Mouse (Mus musculus) frontal cortex, postnatal 14 days (tissue): ENCODE results near the gene Fbxl8.
"Not testable (repeated sequence)": the region's sequence is repeated elsewhere in the genome, so short reads cannot be mapped to it uniquely, and the experiment has no call there.

Source experiments
- DNase-seq, 2 experiments: peaks; one replicate each; pipeline ENCODE4 v3.0.0; 2022; ENCODE audit warnings: low spot score in 2 of 2

The Fbxl8 gene

DNA sequence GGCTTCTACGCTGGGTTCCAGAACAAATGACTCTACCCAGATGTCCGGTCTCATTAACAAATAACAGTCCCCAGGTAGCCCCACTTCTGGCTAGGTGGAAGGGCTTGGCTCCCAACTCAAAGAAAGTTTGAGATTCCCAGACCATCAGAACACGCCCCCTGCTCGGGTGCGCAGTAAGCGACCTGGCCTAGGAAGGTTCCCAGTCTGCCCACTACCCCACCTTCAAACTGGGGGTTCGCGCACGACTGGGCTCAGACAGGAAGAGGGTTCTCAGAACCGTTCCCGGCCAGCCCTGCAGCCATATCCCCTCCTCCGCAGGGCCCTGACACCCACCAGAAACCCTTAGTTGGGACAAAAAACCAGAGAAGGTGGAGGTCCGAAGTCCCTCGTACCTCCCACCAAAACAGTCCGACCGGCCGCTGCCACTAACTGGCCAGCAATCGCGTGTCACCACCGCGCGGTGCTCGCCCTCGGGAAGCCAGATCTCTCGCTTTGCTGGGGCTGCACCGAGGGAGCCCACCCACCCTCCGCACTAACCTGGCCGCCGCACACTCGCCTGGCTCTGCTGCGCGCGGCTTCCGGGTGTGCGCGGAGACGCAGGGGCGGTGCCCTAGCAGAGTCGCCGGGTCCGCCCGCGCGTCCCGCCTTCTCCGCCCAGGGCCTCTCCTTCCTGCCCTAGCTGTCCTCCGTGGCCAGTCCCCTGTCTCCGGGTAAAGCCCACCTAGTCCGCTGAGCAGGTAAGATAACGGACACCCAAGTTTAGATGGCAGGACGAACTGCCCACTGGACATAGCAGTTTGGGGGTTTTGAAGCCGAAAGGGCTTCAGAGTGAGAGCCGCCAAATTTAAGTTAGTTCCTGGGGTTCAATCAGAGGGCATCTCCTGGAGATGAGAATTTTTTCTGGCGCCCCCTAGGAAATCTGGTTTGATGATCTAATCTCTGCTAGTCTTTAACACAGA, at the start of gene Fbxl8, which contains the start of gene Tradd:
Fbxl8 (plus strand) TSS at position 625 of the 959 bp plus-strand sequence.
Tradd (minus strand) TSS at position 586 of the 959 bp plus-strand sequence.
- DNase-seq: no peak

DNA sequence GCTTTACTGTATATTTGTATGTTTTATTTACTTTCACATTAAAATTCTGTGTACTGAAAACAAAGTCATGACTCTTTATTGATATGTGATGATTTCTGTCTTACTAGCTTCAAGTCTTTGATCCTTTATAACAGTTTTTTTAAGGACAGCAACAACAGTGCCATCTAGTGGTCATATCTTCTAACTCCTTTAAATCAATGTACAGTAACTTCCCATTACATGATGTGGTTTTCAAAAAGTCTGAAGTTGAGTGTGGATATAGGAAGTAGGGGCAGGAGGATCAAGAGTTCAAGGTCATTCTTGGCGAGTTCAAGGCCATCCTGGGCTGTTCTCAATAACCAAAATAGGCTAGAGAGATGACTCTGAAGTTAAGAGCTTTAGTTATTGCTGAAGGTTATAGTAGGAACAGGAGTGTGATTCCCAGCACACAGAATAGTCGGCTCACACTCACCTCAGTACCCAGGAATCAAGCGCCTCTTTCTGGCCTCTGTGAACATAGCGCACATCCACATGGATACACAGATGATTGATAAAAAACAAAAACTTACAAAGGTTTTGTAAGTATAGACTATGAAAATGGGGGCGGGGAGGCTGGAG, 46.4 kb upstream of the Fbxl8 start:
- DNase-seq: no peak

DNA sequence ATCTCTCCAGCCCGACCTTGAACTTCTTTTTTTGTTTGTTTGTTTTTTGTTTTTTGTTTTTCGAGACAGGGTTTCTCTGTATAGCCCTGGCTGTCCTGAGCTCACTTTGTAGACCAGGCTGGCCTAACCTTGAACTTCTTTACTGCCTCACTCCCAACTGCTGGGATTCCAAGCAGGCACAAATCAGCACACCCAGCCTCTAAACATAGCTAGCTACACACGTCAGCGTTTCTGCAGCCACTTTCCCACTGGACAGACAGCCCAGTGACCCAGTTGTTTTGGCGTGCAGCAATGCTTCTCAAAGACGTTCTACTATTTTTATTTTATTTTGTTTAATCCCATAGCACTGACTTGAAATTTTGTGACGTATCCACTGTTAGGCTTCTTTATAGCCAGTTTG, 40.6 kb upstream of the Fbxl8 start:
- DNase-seq: no peak

DNA sequence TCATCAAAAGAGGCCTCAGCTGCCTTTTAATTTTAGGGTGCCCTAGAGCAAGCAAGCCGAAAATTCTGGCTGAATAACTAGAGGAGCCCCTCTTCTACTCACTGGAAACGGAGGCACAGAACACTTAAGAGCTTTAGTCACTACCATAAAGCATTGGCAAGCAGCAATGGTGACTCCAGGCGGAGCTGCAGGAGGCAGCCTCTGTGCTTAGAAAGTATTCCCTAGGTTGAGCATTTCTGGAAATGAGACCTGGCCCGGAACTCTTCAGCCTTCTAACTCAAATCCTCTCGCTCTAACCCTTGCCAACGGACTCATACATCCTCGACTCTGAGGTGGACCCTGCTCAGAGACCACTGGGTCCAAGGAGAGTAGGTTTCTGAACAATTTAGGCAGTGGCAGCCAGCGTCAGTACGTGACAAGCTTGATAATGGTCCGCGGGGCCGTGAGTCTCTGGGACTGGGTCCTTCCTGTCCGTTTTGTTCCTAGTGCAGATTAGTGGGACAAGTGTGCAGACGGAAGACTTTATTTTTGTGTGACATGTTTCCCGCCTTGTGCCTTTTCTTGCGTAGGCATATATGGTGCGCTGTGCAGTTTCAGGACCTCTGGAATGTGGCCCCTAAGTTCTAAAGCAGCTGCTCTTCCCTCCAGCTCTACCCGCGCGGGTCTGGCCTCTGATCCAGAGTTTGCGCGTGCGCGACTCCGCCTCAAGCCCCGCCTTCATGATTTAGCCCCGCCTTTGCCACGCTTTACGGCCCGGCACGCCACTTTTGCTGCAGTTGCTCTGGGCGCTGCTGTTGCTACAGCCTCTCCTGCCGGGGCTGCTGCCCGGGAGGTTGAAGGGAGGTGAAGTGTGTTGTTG, 39.8 kb upstream of the Fbxl8 start, which contains the start of gene D230025D16Rik:
D230025D16Rik (plus strand) TSS at position 733 of the 859 bp plus-strand sequence.
- DNase-seq: peak; percentile 89 to 92

GRCm38 (mm10) chr8:105225272-105225593, 39.2 kb upstream of the Fbxl8 start:
- no peak for DNase-seq

DNA sequence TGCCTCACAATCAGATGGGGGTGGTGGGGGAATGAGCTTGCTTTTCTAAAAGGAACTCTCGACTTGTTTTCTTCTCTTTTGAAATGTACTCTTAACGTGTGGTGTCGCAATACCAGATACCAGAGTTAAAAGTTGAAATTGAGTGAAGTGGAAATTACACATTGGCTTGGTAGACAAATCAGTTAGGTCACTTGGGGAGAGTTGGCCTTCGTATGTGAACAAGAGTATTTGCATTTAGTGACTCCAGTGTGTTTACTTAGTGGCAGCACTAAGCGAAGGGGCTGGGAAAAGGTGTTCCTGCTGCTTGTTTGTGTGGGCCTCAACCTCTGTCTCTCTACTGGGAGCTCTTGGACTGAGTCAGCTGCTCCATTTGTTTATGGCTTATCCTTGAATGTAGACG, 38.5 kb upstream of the Fbxl8 start:
- no peak for DNase-seq

GRCm38 (mm10) chr8:105231503-105232320, 32.7 kb upstream of the Fbxl8 start:
- no peak for DNase-seq

DNA sequence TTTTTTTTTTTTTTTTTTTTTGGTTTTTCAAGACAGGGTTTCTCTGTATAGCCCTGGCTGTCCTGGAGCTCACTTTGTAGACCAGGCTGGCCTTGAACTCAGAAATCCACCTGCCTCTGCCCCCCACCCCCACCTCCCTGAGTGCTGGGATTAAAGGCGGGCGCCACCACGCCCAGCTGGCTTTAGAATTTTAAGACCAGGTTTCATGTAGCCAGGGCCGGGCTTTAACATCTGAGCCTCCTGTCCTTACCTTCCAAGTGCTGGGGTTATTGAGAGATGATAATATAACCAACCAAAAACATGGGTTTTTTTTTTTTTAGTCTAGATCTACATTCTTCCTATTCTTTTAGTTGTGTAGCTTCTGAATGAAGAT, 32.1 kb upstream of the Fbxl8 start:
- DNase-seq: not testable (repeated sequence)

- DNase-seq: no peak
Observed at GRCm38 (mm10) chr8:105233126-105233935, 31.1 kb upstream of the Fbxl8 start.

DNA sequence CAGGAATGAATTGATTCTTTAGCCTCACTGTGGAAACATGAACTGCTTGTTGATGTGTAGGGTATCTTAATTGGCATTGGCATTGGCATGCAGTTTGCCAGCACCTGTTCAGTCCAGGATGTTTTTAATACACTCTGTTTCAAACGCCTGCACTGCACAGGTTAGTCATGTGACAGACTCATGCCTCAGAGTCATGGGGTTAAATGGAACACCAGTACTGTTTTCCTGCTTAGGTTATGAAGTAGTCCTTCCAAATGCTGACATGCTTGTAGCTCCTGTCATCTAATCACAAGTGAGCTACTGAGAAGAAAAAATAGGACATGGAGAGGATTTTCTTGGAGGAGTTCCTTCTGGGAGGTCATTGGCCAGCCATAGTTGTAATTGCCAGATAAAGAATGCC, 29.2 kb upstream of the Fbxl8 start:
- DNase-seq: no peak

DNA sequence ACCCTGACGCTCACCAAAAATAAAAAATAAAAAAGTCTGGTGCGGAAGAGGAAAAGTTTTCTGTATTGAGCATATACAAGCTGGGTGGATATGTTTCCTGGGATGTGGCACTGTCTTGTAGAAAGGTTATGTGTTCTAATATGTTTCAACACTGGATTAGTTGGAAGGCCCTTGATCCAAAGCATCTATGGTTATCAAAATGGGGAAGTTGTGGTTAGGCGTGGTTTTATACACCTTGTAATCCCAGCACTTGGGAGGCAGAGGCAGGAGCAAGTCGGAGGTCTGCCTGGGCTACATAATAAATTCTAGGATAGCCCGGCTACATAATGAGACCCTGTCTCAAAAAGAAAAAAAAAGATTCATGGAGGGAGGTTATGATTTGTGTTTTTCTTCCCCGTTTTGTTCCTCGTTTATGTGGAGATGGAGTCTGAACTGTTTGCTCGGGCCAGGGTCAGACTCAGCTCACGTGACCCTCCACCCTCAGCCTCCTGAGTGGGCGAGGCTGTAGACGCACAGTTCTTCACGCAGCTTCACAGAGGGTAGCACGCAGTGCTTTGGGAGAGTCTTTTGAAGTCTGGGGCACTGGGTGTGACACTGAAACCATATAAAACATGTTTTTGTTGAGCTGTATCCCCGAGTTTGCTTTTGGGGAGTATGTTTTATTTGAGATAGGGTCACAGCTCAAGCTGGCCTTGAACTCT, 26.9 kb upstream of the Fbxl8 start:
- DNase-seq: no peak

DNA sequence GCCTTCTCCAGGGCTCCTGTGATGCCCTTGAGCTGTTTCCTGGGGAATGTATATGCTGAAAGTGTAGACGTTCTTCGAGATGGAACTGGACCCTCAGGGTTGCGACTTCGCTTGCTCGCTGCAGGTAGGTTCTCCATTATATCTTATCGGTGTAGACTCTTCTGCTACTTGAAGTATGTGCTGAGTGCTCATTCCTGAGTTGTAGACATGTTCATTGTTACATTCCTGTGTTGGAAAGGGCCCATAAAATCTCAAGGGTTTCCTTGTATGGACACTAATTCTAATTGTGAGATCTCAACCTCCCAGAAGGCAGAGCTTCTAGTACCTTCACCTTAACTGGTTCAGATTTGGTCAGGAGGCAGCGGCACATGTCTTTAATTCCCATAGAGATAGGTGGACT, 23.4 kb upstream of the Fbxl8 start:
- no peak for DNase-seq

DNA sequence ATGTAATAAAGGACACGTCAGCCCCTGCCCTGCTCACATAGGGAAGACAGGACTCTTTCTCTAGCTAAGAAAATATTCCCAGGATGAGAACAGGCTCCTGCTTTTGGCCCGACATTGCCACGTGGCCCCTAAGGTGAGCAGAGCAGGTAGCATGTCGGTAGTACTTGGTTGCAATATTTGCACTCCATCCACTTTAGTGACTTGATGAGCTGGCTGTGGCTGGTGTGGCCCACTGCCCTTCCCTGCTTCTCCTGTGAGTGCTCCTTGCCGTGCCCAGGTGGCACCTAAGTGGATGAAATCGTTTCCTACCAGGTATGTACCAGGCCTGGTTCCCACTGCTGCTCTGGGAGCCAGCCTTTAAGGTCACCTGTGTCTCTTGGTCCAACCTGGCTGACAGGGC, 12.5 kb upstream of the Fbxl8 start:
- DNase-seq: no peak

GRCm38 (mm10) chr8:105252680-105253537, 11.5 kb upstream of the Fbxl8 start:
- DNase-seq: no peak

DNA sequence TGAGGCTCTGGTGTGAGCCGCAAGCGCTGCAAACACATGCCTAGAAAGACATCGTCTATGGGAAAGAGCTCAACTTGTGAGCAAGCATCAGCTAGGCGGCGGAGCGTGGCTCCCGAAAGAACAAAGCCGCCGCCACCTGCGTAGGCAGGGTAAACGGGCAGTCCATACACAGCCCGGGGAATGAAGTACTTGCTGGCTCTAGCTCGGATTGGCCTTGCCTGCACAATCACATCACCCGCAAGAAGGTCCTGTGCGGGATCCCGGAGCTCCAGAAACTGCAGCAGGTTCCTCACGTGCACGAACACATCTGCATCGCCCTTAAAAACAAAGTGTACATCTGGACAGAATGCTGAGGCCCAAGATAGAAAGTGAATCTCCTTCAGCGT, 10.7 kb upstream of the Fbxl8 start:
- DNase-seq: no peak

DNA sequence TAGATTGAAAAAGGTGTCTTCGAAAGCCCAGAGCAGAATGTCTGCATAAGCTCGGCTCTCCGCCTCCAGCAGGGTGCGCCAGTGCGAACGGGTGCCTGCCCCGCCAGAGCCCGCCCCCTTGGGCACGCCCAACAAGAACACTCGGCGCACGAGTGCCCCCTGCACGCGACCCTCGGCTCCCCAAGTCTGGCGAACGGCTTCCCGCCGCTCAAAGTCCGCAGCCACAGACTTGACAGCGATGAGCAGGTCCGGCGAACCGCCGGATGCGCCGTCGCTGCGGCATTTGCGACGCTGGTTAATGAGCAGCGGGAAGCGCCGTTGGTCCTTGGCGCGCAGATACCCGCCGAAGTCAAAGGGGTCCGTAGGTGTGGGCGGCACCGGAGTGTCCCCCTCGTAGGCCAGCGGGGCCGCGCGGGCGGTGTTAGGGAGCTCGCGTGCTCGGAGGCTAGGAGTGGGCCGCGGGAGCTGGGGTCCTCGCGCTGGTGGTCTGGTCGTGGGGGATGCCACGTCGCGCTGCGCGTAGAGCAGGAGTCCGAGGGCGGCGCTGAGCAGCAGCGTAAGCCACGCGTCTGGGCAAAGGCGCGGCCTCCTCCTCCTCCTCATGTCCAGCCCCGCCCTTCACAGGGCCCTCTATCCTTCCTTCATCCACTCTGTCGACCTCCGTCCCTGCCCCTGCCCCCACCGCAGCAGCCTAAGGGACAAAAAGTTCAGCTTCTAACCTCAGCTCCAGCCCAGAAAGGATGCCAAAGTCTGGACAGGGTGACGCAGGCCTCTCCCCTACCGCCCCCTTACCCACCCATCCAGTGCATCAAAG, 10.1 kb upstream of the Fbxl8 start:
- peak; percentile 77 to 82 for DNase-seq

DNA sequence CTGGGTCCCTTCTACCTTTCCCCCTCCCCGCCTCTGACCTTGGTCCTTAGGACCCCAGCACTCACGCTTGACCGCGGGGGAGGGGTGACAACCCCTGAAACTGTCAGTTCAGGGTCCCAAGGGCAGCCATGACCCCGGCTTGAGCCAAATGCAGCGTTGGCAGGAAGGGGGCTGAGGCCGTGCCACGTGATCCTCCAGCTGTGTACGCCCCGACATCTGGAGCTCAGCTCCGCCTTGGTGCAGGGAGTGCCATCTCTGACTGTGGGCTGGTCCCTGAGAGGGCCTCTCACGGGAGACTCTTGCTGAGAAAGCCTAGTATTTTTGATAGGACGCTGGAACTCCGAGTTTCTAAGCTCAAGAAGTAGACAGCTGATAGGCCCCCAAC, 9.5 kb upstream of the Fbxl8 start, which contains the start of gene B3gnt9:
B3gnt9 (minus strand) TSS at position 188 of the 385 bp plus-strand sequence.
- DNase-seq: no peak
